Mouse (Mus musculus) CH12.LX (cell line): Measurements from ENCODE around the gene Card11.

Experiments used
- CHD1 ChIP-seq: IDR thresholded peaks from 2 replicates; pipeline ENCODE4 v1.6.1; 2012; ENCODE audit warnings: low read depth, low read length, improper control_type of control experiment, inconsistent platforms
- CTCF ChIP-seq, 2 experiments: IDR thresholded peaks in 1 of 2; conservative IDR thresholded peaks in 1 of 2; 2 replicates each; pipeline ENCODE4 v1.5.1; 2011 to 2012; ENCODE audit warnings: low read depth in 2 of 2, low read length in 2 of 2, improper control_type of control experiment in 1 of 2, inconsistent platforms in 1 of 2, mild to moderate bottlenecking in 1 of 2, moderate library complexity in 1 of 2
- EP300 ChIP-seq: IDR thresholded peaks from 2 replicates; pipeline ENCODE4 v1.6.1; 2011; ENCODE audit warnings: low read length, improper control_type of control experiment
- GABPA ChIP-seq: IDR thresholded peaks from 2 replicates; pipeline ENCODE4 v1.6.1; 2012; ENCODE audit warnings: low read depth, low read length, improper control_type of control experiment, inconsistent platforms; ENCODE audit not compliant: insufficient replicate concordance
- KAT2A ChIP-seq: IDR thresholded peaks from 2 replicates; pipeline ENCODE4 v1.6.1; 2012; ENCODE audit warnings: low read length, improper control_type of control experiment, inconsistent platforms; ENCODE audit not compliant: insufficient replicate concordance
- USF2 ChIP-seq: conservative IDR thresholded peaks from 2 replicates; pipeline ENCODE4 v1.6.1; 2011; ENCODE audit warnings: low read depth, low read length, improper control_type of control experiment

GRCm38 (mm10) chr5:140891080-140891479 is 109.3 kb downstream of the Card11 start:
- TF ChIP-seq KAT2A (no peak), USF2 (no peak), CTCF (conservative IDR thresholded peaks at IDR 0.05 in 1 of 2, IDR thresholded peaks at IDR 0.05 in 1 of 2; ENCODE audit: low read depth in 2 of 2, low read length in 2 of 2) (peak in 1 of 2 experiments; percentile 16; a peak in 2 of 4 replicates), GABPA (no peak), EP300 (no peak), CHD1 (no peak)
